Mouse (Mus musculus): ENCODE measurements at regions not wholly inside any gene's neighbourhood (a gene's known extent, or its start where the extent isn't known, plus 50 kb on each side); places are given as distances from the start of the nearest gene placed in this dataset.

DNA sequence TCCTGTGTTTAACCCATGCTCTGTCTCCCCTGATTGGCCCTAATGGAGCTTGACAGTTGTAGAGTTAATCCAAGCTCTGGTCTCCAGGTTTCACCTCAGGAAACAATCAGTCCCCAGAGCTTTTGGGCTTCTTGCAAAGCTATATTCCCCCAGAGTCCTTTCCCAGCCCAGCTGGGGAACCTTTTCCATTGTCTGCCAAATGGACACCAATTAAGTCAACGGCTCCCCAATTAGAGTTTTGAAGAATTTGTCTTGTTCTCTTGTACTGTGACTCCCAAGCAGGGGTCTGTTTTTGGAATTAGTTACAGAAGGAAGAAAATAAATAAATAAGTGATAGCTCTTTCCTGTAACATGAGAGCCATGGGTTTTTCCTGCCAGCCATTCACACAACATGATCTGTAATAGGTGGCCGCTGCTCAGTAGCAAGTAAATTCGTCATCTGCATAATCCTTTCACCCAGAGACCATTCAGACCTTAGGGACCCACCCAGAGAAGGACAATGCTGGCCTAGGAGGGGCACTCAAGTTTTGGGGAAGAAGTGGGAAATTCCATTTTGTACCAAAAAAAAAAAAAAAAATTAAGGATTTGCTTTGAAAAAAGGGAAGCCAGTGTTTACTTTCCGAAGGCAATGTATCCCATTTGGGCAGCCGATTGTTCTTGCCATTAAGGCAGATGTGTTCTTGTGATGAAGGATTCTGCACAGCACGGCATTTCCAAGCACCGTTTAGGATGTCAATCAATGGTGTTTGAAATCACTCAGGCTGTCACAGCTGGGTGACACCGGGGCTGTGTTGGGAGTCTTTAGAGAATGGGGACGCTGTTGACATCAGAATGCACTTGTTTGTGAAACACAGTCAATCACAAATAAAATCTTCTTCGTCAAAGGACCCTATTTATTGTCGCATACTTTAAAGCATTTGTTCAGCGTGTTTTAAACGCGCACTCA lies 286.6 kb downstream of the Gm10295 start:
- no peak for TF ChIP-seq CTCF (IDR thresholded peaks at IDR 0.05)
- TF ChIP-seq EP300 (IDR thresholded peaks at IDR 0.05): no peak
